Mouse (Mus musculus): ENCODE measurements around the gene Furin. TPM values are rescaled to one million over a fixed set of nuclear protein-coding genes. Genes with fewer than 3 reads are reported as not detected.

The Furin gene
- total and polyA plus RNA-seq, 2 experiments = 26.5 to 152 TPM

DNA sequence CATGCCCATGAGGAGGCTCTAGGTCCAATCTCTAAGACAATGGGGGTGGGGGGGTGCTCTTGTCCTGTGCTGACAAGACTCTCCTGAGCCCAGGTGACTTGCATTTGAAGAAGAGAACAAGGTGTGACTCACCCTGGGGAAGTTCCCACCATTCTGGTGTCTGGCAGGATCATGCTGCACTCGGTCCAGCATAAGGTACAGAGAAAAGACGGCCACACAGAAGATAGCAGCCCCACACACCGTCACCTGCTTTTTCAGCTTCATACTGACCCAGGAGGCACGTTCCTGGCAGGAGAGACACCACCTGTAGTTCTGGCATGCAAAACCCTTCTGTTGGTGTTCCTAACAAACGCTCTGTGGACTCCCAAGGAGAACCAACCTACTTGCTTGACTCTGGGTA is 35.8 kb downstream of the Furin start:
- Histone ChIP-seq H3K36me3 (ENCODE audit: control insufficient read depth, insufficient read depth, low read length) (peaks cover 4% of the 10 kb centered on the region; the same call in 1 of the 2 replicates), H3K4me1 (ENCODE audit: control insufficient read depth, insufficient read depth, low read length) (peaks cover 6% of the 10 kb centered on the region), H3K9ac (ENCODE audit: low read depth, low read length) (no peak overlapping the region), H3K79me2 (ENCODE audit: control insufficient read depth, insufficient read depth, low read length) (no peaks in the 10 kb centered on the region), H3K27ac (replicated peaks; ENCODE audit: insufficient read depth, low read depth, low read length) (no peak overlapping the region), H3K27me3 (ENCODE audit: control insufficient read depth, insufficient read depth, low read length) (no peaks in the 10 kb centered on the region), H3K4me3 (ENCODE audit: insufficient read depth, low read depth, low read length) (no peak overlapping the region)
- TF ChIP-seq CTCF (IDR thresholded peaks at IDR 0.05; ENCODE audit: low read depth, low read length) = no peak
- TF ChIP-seq POLR2A (IDR thresholded peaks at IDR 0.05; ENCODE audit: extremely low read depth, insufficient read depth, low read length) = no peak
- 75% methylated on average over 5 of the region's 5 CpGs for WGBS
- no peak for DNase-seq (ENCODE audit: extremely low read depth, low read depth, low spot score)

DNA sequence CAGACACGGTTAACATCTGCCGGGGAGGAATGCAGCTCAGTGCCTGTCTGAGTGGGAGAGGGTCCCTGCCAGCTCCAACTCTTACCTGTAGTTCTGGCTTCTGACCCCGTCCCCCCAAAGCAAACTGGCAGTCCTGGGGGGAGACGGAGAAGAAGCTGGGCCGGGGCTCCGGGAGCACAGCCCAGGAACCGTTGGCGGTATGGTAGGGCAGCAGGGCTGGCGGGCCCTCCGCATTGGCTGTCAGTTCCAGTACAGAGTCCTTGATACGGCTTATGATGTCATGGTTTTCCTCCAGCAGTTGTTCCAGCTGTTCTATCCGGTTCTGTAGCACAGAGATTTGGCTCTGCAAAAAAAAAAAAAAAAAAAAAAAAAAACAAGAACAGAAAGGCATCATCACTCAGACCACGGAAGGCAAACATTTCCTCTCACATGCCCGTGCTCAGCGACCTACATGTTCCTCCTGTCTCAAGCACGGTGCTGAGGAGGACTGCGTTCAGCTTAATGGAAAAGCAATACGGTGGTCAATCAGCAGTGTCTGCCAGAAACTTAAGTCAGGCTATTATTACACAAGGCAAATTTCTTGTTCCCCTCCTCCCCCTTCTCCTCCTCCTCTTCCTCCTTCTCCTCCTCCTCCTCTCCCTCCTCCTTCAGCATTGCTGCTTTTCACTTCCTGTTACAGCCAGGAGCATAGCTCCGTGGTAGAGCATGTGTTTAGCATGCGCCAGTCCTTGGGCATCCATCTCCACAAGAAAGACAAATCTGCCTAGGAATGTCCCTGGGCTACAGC is 36.4 kb downstream of the Furin start:
- WGBS = 78% methylated on average over 20 of the region's 20 CpGs
- H3K9ac ChIP-seq (ENCODE audit: low read depth, low read length) = no peak overlapping the region
- no peak for DNase-seq (ENCODE audit: extremely low read depth, low read depth, low spot score)
- H3K27ac ChIP-seq (replicated peaks; ENCODE audit: insufficient read depth, low read depth, low read length) = no peak overlapping the region
- peaks cover 6% of the 10 kb centered on the region for H3K4me1 ChIP-seq (ENCODE audit: control insufficient read depth, insufficient read depth, low read length)
- H3K79me2 ChIP-seq (ENCODE audit: control insufficient read depth, insufficient read depth, low read length) = no peaks in the 10 kb centered on the region
- no peaks in the 10 kb centered on the region for H3K27me3 ChIP-seq (ENCODE audit: control insufficient read depth, insufficient read depth, low read length)
- TF ChIP-seq CTCF (IDR thresholded peaks at IDR 0.05; ENCODE audit: low read depth, low read length) = no peak
- no peak for TF ChIP-seq POLR2A (IDR thresholded peaks at IDR 0.05; ENCODE audit: extremely low read depth, insufficient read depth, low read length)
- no peak overlapping the region for H3K4me3 ChIP-seq (ENCODE audit: insufficient read depth, low read depth, low read length)
- peaks cover 4% of the 10 kb centered on the region; the same call in 1 of the 2 replicates for H3K36me3 ChIP-seq (ENCODE audit: control insufficient read depth, insufficient read depth, low read length)

DNA sequence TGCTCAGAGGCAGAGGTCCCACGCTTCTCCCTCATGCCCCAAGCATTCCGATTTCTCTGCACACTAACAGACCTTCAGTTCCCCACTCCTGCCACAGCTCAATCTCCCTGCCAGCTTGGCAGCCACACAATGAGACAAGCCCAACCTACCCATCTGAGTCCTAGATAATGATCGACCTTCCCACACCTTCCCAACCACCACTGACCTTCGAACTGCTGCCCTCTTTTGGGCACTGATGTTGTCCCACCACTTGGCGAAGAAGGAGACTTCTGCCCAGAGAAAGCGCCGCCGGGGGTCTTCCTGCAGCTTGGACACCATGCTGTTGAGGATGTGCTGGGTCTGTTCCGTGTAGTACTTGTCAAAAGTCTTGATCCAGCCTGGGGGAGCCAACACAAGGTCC is 37.2 kb downstream of the Furin start:
- H3K9ac ChIP-seq (ENCODE audit: low read depth, low read length) = no peak overlapping the region
- no peaks in the 10 kb centered on the region for H3K27me3 ChIP-seq (ENCODE audit: control insufficient read depth, insufficient read depth, low read length)
- DNase-seq (ENCODE audit: extremely low read depth, low read depth, low spot score) = no peak
- H3K36me3 ChIP-seq (ENCODE audit: control insufficient read depth, insufficient read depth, low read length) = peaks cover 4% of the 10 kb centered on the region; the same call in 1 of the 2 replicates
- no peak overlapping the region for H3K4me3 ChIP-seq (ENCODE audit: insufficient read depth, low read depth, low read length)
- 80% methylated on average over 9 of the region's 9 CpGs for WGBS
- TF ChIP-seq POLR2A (IDR thresholded peaks at IDR 0.05; ENCODE audit: extremely low read depth, insufficient read depth, low read length) (no peak), CTCF (IDR thresholded peaks at IDR 0.05; ENCODE audit: low read depth, low read length) (no peak)
- peaks cover 6% of the 10 kb centered on the region for H3K4me1 ChIP-seq (ENCODE audit: control insufficient read depth, insufficient read depth, low read length)
- no peak overlapping the region for H3K27ac ChIP-seq (replicated peaks; ENCODE audit: insufficient read depth, low read depth, low read length)
- H3K79me2 ChIP-seq (ENCODE audit: control insufficient read depth, insufficient read depth, low read length) = no peaks in the 10 kb centered on the region

DNA sequence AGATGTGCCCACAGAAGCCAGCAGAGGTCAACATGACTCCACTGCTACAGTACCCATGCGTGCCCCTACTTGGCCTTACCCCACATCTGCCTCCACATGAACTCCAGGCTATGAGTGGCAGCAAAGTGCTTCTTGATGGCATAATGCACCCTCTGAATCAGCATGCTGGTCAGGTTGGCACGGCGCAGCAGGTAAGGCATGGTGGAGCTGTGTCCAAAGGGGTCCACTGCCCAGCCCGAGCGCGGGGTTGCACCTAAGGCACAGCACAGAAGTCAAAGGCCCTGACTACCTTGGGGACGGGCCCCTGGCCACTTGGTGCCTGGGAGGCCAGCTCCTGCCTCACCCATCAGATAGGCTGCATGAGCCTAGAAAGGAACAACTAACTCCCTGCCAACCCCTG is 38.0 kb downstream of the Furin start:
- over 99% methylated on average over 7 of the region's 7 CpGs for WGBS
- no peak overlapping the region for H3K4me3 ChIP-seq (ENCODE audit: insufficient read depth, low read depth, low read length)
- H3K36me3 ChIP-seq (ENCODE audit: control insufficient read depth, insufficient read depth, low read length) = peaks cover 4% of the 10 kb centered on the region; the same call in 1 of the 2 replicates
- H3K27ac ChIP-seq (replicated peaks; ENCODE audit: insufficient read depth, low read depth, low read length) = no peak overlapping the region
- H3K4me1 ChIP-seq (ENCODE audit: control insufficient read depth, insufficient read depth, low read length) = peaks cover 6% of the 10 kb centered on the region
- H3K79me2 ChIP-seq (ENCODE audit: control insufficient read depth, insufficient read depth, low read length) = no peaks in the 10 kb centered on the region
- no peak for DNase-seq (ENCODE audit: extremely low read depth, low read depth, low spot score)
- TF ChIP-seq POLR2A (IDR thresholded peaks at IDR 0.05; ENCODE audit: extremely low read depth, insufficient read depth, low read length) (no peak), CTCF (IDR thresholded peaks at IDR 0.05; ENCODE audit: low read depth, low read length) (no peak)
- H3K9ac ChIP-seq (ENCODE audit: low read depth, low read length) = no peak overlapping the region
- no peaks in the 10 kb centered on the region for H3K27me3 ChIP-seq (ENCODE audit: control insufficient read depth, insufficient read depth, low read length)

GRCm38 (mm10) chr7:80365759-80366158 is 39.5 kb downstream of the Furin start:
- peaks cover 6% of the 10 kb centered on the region; the same call in 1 of the 2 replicates for H3K36me3 ChIP-seq (ENCODE audit: control insufficient read depth, insufficient read depth, low read length)
- no peak overlapping the region for H3K27ac ChIP-seq (replicated peaks; ENCODE audit: insufficient read depth, low read depth, low read length)
- peaks cover 6% of the 10 kb centered on the region for H3K4me1 ChIP-seq (ENCODE audit: control insufficient read depth, insufficient read depth, low read length)
- H3K79me2 ChIP-seq (ENCODE audit: control insufficient read depth, insufficient read depth, low read length) = no peaks in the 10 kb centered on the region
- no peak for DNase-seq (ENCODE audit: extremely low read depth, low read depth, low spot score)
- TF ChIP-seq POLR2A (IDR thresholded peaks at IDR 0.05; ENCODE audit: extremely low read depth, insufficient read depth, low read length) = no peak
- no peak for TF ChIP-seq CTCF (IDR thresholded peaks at IDR 0.05; ENCODE audit: low read depth, low read length)
- H3K4me3 ChIP-seq (ENCODE audit: insufficient read depth, low read depth, low read length) = no peak overlapping the region
- 73% methylated on average over 2 of the region's 2 CpGs for WGBS
- no peaks in the 10 kb centered on the region for H3K27me3 ChIP-seq (ENCODE audit: control insufficient read depth, insufficient read depth, low read length)
- H3K9ac ChIP-seq (ENCODE audit: low read depth, low read length) = no peak overlapping the region

- Histone ChIP-seq H3K27ac (replicated peaks; ENCODE audit: insufficient read depth, low read depth, low read length) (no peak overlapping the region), H3K79me2 (ENCODE audit: control insufficient read depth, insufficient read depth, low read length) (no peaks in the 10 kb centered on the region), H3K4me1 (ENCODE audit: control insufficient read depth, insufficient read depth, low read length) (no peaks in the 10 kb centered on the region), H3K36me3 (ENCODE audit: control insufficient read depth, insufficient read depth, low read length) (peaks cover 6% of the 10 kb centered on the region; the same call in 1 of the 2 replicates), H3K4me3 (ENCODE audit: insufficient read depth, low read depth, low read length) (no peak overlapping the region), H3K27me3 (ENCODE audit: control insufficient read depth, insufficient read depth, low read length) (no peaks in the 10 kb centered on the region), H3K9ac (ENCODE audit: low read depth, low read length) (no peak overlapping the region)
- WGBS = 20% methylated on average over 3 of the region's 3 CpGs
- peak; percentile 69 for DNase-seq (ENCODE audit: extremely low read depth, low read depth, low spot score)
- TF ChIP-seq CTCF (IDR thresholded peaks at IDR 0.05; ENCODE audit: low read depth, low read length) (no peak), POLR2A (IDR thresholded peaks at IDR 0.05; ENCODE audit: extremely low read depth, insufficient read depth, low read length) (no peak)
Measured at GRCm38 (mm10) chr7:80360435-80360834, 44.8 kb downstream of the Furin start.

Measured in liver, adult 2 months (tissue).